Mouse (Mus musculus): ENCODE results near the gene Ccdc9. TPM values are rescaled to one million over a fixed set of nuclear protein-coding genes. Genes with fewer than 3 reads are reported as not detected.

Ccdc9 gene
- polyA plus RNA-seq, 1 experiment from 2014 or later = 37.4 TPM

Other genes starting within 250 kb of the Ccdc9 start
- gene Bicra, start 238.9 kb downstream of the Ccdc9 start, polyA plus RNA-seq (2016; fragmentation: Nextera tagmentation; extraction: Ambion mirVana) = 7.7 and 10.7 TPM in 2 replicates
- 0.04 TPM in 1 of 2 replicates, not detected in the other for gene Zfp541, start 225.0 kb downstream of the Ccdc9 start, polyA plus RNA-seq (2016; fragmentation: Nextera tagmentation; extraction: Ambion mirVana)
- gene Napa, start 188.3 kb downstream of the Ccdc9 start, polyA plus RNA-seq (2016; fragmentation: Nextera tagmentation; extraction: Ambion mirVana) = 193 and 221 TPM in 2 replicates
- gene Kptn, start 166.9 kb downstream of the Ccdc9 start, polyA plus RNA-seq (2016; fragmentation: Nextera tagmentation; extraction: Ambion mirVana) = 27.0 and 30.5 TPM in 2 replicates
- gene Slc8a2, start 157.0 kb downstream of the Ccdc9 start, polyA plus RNA-seq (2016; fragmentation: Nextera tagmentation; extraction: Ambion mirVana) = 0.26 and 0.42 TPM in 2 replicates
- gene Meis3, start 111.7 kb downstream of the Ccdc9 start, polyA plus RNA-seq (2016; fragmentation: Nextera tagmentation; extraction: Ambion mirVana) = 117 and 173 TPM in 2 replicates
- 22.0 and 22.3 TPM in 2 replicates for gene Dhx34, start 64.8 kb downstream of the Ccdc9 start, polyA plus RNA-seq (2016; fragmentation: Nextera tagmentation; extraction: Ambion mirVana)
- gene C5ar2, start 42.6 kb downstream of the Ccdc9 start, polyA plus RNA-seq (2016; fragmentation: Nextera tagmentation; extraction: Ambion mirVana) = 0.05 TPM in 1 of 2 replicates, not detected in the other
- 0.96 and 0.97 TPM in 2 replicates for gene C5ar1, start 27.3 kb downstream of the Ccdc9 start, polyA plus RNA-seq (2016; fragmentation: Nextera tagmentation; extraction: Ambion mirVana)
- 7.7 and 13.0 TPM in 2 replicates for gene Inafm1, start 13.2 kb downstream of the Ccdc9 start, polyA plus RNA-seq (2016; fragmentation: Nextera tagmentation; extraction: Ambion mirVana)
- gene Bbc3, start 21.6 kb upstream of the Ccdc9 start, polyA plus RNA-seq (2016; fragmentation: Nextera tagmentation; extraction: Ambion mirVana) = 17.6 and 19.1 TPM in 2 replicates
- 371 and 455 TPM in 2 replicates for gene Sae1, start 101.0 kb upstream of the Ccdc9 start, polyA plus RNA-seq (2016; fragmentation: Nextera tagmentation; extraction: Ambion mirVana)
- 20.5 and 23.0 TPM in 2 replicates for gene Zc3h4, start 114.1 kb upstream of the Ccdc9 start, polyA plus RNA-seq (2016; fragmentation: Nextera tagmentation; extraction: Ambion mirVana)
- 67.4 and 70.9 TPM in 2 replicates for gene Tmem160, start 166.0 kb upstream of the Ccdc9 start, polyA plus RNA-seq (2016; fragmentation: Nextera tagmentation; extraction: Ambion mirVana)
- 0.63 and 0.91 TPM in 2 replicates for gene Npas1, start 190.9 kb upstream of the Ccdc9 start, polyA plus RNA-seq (2016; fragmentation: Nextera tagmentation; extraction: Ambion mirVana)

Data from hindbrain, embryonic 10.5 days (tissue).